Mouse (Mus musculus) thymus, postnatal 10 days (tissue): ENCODE measurements around the gene Gm7247.
"Not testable (repeated sequence)": the region's sequence is repeated elsewhere in the genome, so short reads cannot be mapped to it uniquely, and the experiment has no call there.

Source experiments
- DNase-seq, 2 experiments: peaks; one replicate each; pipeline ENCODE4 v3.0.0; 2021; ENCODE audit warnings: low spot score in 2 of 2

The Gm7247 gene

GRCm38 (mm10) chr14:51361456-51361855, at the start of gene Gm7247:
Gene Gm7247, plus strand, starts transcription at chr14:51361756.
- no peak for DNase-seq

GRCm38 (mm10) chr14:51324001-51324400, 37.6 kb upstream of the Gm7247 start:
- no peak for DNase-seq

- DNase-seq, result no peak
Observed at GRCm38 (mm10) chr14:51346027-51346426, 15.5 kb upstream of the Gm7247 start.

GRCm38 (mm10) chr14:51358111-51358982, 3.2 kb upstream of the Gm7247 start:
- DNase-seq, result no peak

GRCm38 (mm10) chr14:51382805-51383204, 21.2 kb downstream of the Gm7247 start:
- DNase-seq, result no peak

GRCm38 (mm10) chr14:51384351-51384750, 22.8 kb downstream of the Gm7247 start:
- no peak for DNase-seq

- no peak for DNase-seq
Observed at GRCm38 (mm10) chr14:51385741-51386140, 24.2 kb downstream of the Gm7247 start.

- no peak for DNase-seq
Observed at GRCm38 (mm10) chr14:51387768-51388167, 26.2 kb downstream of the Gm7247 start.

- DNase-seq, result no peak
Observed at GRCm38 (mm10) chr14:51388222-51388621, 26.7 kb downstream of the Gm7247 start.

- DNase-seq, result no peak
Observed at GRCm38 (mm10) chr14:51410520-51410919, 49.0 kb downstream of the Gm7247 start, which contains the start of gene Vmn2r88. Gene Vmn2r88, plus strand, starts transcription at chr14:51410820.

- no peak for DNase-seq
Observed at GRCm38 (mm10) chr14:51423885-51424284, 62.3 kb downstream of the Gm7247 start.

GRCm38 (mm10) chr14:51430138-51430537, 68.6 kb downstream of the Gm7247 start:
- not testable (repeated sequence) for DNase-seq

GRCm38 (mm10) chr14:51434546-51434945, 73.0 kb downstream of the Gm7247 start:
- no peak for DNase-seq

- DNase-seq, result no peak
Observed at GRCm38 (mm10) chr14:51435020-51435419, 73.5 kb downstream of the Gm7247 start.

- DNase-seq, result no peak
Observed at GRCm38 (mm10) chr14:51438955-51439354, 77.4 kb downstream of the Gm7247 start.

- not testable (repeated sequence) for DNase-seq
Observed at GRCm38 (mm10) chr14:51451557-51451956, 90.0 kb downstream of the Gm7247 start, which contains the start of gene Vmn2r89. Gene Vmn2r89, plus strand, starts transcription at chr14:51451857.

GRCm38 (mm10) chr14:51480278-51480677, 118.7 kb downstream of the Gm7247 start:
- not testable (repeated sequence) for DNase-seq

- DNase-seq, result not testable (repeated sequence)
Observed at GRCm38 (mm10) chr14:51481332-51482015, 119.9 kb downstream of the Gm7247 start.

GRCm38 (mm10) chr14:51482051-51482715, 120.6 kb downstream of the Gm7247 start:
- no peak for DNase-seq

GRCm38 (mm10) chr14:51482971-51483381, 121.4 kb downstream of the Gm7247 start:
- DNase-seq, result not testable (repeated sequence)

- DNase-seq, result no peak
Observed at GRCm38 (mm10) chr14:51483671-51484070, 122.1 kb downstream of the Gm7247 start.

GRCm38 (mm10) chr14:51486111-51486510, 124.6 kb downstream of the Gm7247 start:
- DNase-seq, result no peak
